Mouse (Mus musculus) CH12.LX (cell line): ENCODE measurements around the gene Rsc1a1. TPM values are rescaled to one million over a fixed set of nuclear protein-coding genes. Genes with fewer than 3 reads are reported as not detected.

Source experiments
- DNase-seq: peaks from one replicate; pipeline ENCODE4 v3.0.0-alpha.2; 2013; ENCODE audit errors: extremely low read depth
- H3K27ac ChIP-seq: 2 replicates; pipeline ENCODE4 v1.5.1; 2012; ENCODE audit warnings: low read depth, mild to moderate bottlenecking, control low read depth, moderate library complexity; ENCODE audit not compliant: insufficient read depth
- H3K27me3 ChIP-seq: replicated peaks from 2 replicates; pipeline ENCODE3; 2012; ENCODE audit warnings: inconsistent platforms
- H3K36me3 ChIP-seq, 2 experiments: replicated peaks in 1 of 2; 2 replicates each; pipeline versions ENCODE3 to v1.6.1; 2012; ENCODE audit warnings: inconsistent platforms in 1 of 2, low read length in 1 of 2, mild to moderate bottlenecking in 1 of 2, mixed read lengths in 1 of 2, moderate library complexity in 1 of 2; ENCODE audit not compliant: control insufficient read depth in 1 of 2, insufficient read depth in 1 of 2
- H3K4me1 ChIP-seq, 2 experiments: 2 replicates each; pipeline ENCODE4 v1.6.1; 2012; ENCODE audit warnings: inconsistent platforms in 1 of 2, moderate library complexity in 1 of 2; ENCODE audit not compliant: insufficient read depth in 2 of 2, control insufficient read depth in 1 of 2
- H3K4me2 ChIP-seq: 2 replicates; pipeline ENCODE4 v1.6.1; 2012; ENCODE audit warnings: low read depth, mild to moderate bottlenecking, control low read depth; ENCODE audit not compliant: poor library complexity, insufficient read depth, severe bottlenecking
- H3K4me3 ChIP-seq, 3 experiments: fragments of 150-350 bp in 1 of 3; sonication (generic) in 1 of 3; replicated peaks in 1 of 3; 2 replicates each; pipeline versions ENCODE3 to v1.5.1; 2011 to 2012; ENCODE audit warnings: low read depth in 2 of 3, low read length in 2 of 3, mild to moderate bottlenecking in 2 of 3, moderate library complexity in 2 of 3, control low read depth in 1 of 3, improper control_type of control experiment in 1 of 3, inconsistent platforms in 1 of 3, mixed read lengths in 1 of 3; ENCODE audit not compliant: poor library complexity in 1 of 3
- H3K79me2 ChIP-seq: replicated peaks from 2 replicates; pipeline ENCODE4 v1.6.1; 2012; ENCODE audit warnings: mild to moderate bottlenecking, moderate library complexity; ENCODE audit not compliant: control insufficient read depth, poor library complexity, insufficient read depth, severe bottlenecking; ENCODE audit errors: extremely low read depth
- H3K9ac ChIP-seq: 2 replicates; pipeline ENCODE4 v1.6.1; 2012; ENCODE audit warnings: low read depth, mild to moderate bottlenecking, control low read depth, moderate library complexity; ENCODE audit not compliant: insufficient read depth
- H3K9me3 ChIP-seq: replicated peaks from 2 replicates; pipeline ENCODE3; 2012; ENCODE audit warnings: low read length, inconsistent platforms, mixed read lengths
- BHLHE40 ChIP-seq: IDR thresholded peaks from 2 replicates; pipeline ENCODE4 v1.6.1; 2011; ENCODE audit warnings: mild to moderate bottlenecking, low read depth, low read length, improper control_type of control experiment
- CHD1 ChIP-seq: IDR thresholded peaks from 2 replicates; pipeline ENCODE4 v1.6.1; 2012; ENCODE audit warnings: low read depth, low read length, improper control_type of control experiment, inconsistent platforms
- CHD2 ChIP-seq: IDR thresholded peaks from 2 replicates; pipeline ENCODE4 v1.6.1; 2011; ENCODE audit warnings: low read length, improper control_type of control experiment
- CTCF ChIP-seq, 2 experiments: IDR thresholded peaks in 1 of 2; conservative IDR thresholded peaks in 1 of 2; 2 replicates each; pipeline ENCODE4 v1.5.1; 2011 to 2012; ENCODE audit warnings: low read depth in 2 of 2, low read length in 2 of 2, improper control_type of control experiment in 1 of 2, inconsistent platforms in 1 of 2, mild to moderate bottlenecking in 1 of 2, moderate library complexity in 1 of 2
- E2F4 ChIP-seq: IDR thresholded peaks from 2 replicates; pipeline ENCODE4 v1.6.1; 2011; ENCODE audit warnings: low read depth, low read length, improper control_type of control experiment; ENCODE audit not compliant: insufficient replicate concordance
- ELF1 ChIP-seq: IDR thresholded peaks from 2 replicates; pipeline ENCODE4 v1.6.1; 2014; ENCODE audit warnings: low read depth, mild to moderate bottlenecking, inconsistent platforms, low read length, improper control_type of control experiment
- EP300 ChIP-seq: IDR thresholded peaks from 2 replicates; pipeline ENCODE4 v1.6.1; 2011; ENCODE audit warnings: low read length, improper control_type of control experiment
- ETS1 ChIP-seq: conservative IDR thresholded peaks from 2 replicates; pipeline ENCODE4 v1.6.1; 2012; ENCODE audit warnings: low read depth, mild to moderate bottlenecking, inconsistent platforms, low read length, improper control_type of control experiment, moderate library complexity
- HCFC1 ChIP-seq: IDR thresholded peaks from 2 replicates; pipeline ENCODE4 v1.6.1; 2012; ENCODE audit warnings: low read depth, mild to moderate bottlenecking, inconsistent platforms, low read length, improper control_type of control experiment
- JUND ChIP-seq: conservative IDR thresholded peaks from 2 replicates; pipeline ENCODE4 v1.6.1; 2011; ENCODE audit warnings: low read depth, low read length, improper control_type of control experiment
- MAFK ChIP-seq: IDR thresholded peaks from 2 replicates; pipeline ENCODE4 v1.6.1; 2011; ENCODE audit warnings: low read length, improper control_type of control experiment; ENCODE audit not compliant: insufficient replicate concordance
- MAX ChIP-seq: IDR thresholded peaks from 2 replicates; pipeline ENCODE4 v1.6.1; 2011; ENCODE audit warnings: low read length, improper control_type of control experiment
- MAZ ChIP-seq: IDR thresholded peaks from 2 replicates; pipeline ENCODE4 v1.6.1; 2012; ENCODE audit warnings: low read depth, mild to moderate bottlenecking, inconsistent platforms, low read length, improper control_type of control experiment, moderate library complexity
- NELFE ChIP-seq: IDR thresholded peaks from 2 replicates; pipeline ENCODE4 v1.6.1; 2011; ENCODE audit warnings: low read depth, low read length, improper control_type of control experiment
- NRF1 ChIP-seq: IDR thresholded peaks from 2 replicates; pipeline ENCODE4 v1.6.1; 2014; ENCODE audit warnings: low read depth, mild to moderate bottlenecking, inconsistent platforms, low read length, improper control_type of control experiment, moderate library complexity
- PAX5 ChIP-seq: IDR thresholded peaks from 2 replicates; pipeline ENCODE4 v1.6.1; 2012; ENCODE audit warnings: low read length, inconsistent platforms, mixed read lengths
- POLR2A ChIP-seq: IDR thresholded peaks from 2 replicates; pipeline ENCODE4 v1.6.1; 2011; ENCODE audit warnings: low read depth, mild to moderate bottlenecking, improper control_type of control experiment, low read length
- RAD21 ChIP-seq: IDR thresholded peaks from 2 replicates; pipeline ENCODE4 v1.6.1; 2011; ENCODE audit warnings: low read depth, mild to moderate bottlenecking, low read length, improper control_type of control experiment, moderate library complexity
- SIN3A ChIP-seq: IDR thresholded peaks from 2 replicates; pipeline ENCODE4 v1.6.1; 2012; ENCODE audit warnings: low read length, improper control_type of control experiment, inconsistent platforms
- SMC3 ChIP-seq: IDR thresholded peaks from 2 replicates; pipeline ENCODE4 v1.6.1; 2011; ENCODE audit warnings: low read depth, low read length, improper control_type of control experiment
- TBP ChIP-seq: conservative IDR thresholded peaks from 2 replicates; pipeline ENCODE4 v1.6.1; 2011; ENCODE audit warnings: low read depth, low read length, improper control_type of control experiment
- TCF12 ChIP-seq: IDR thresholded peaks from 2 replicates; pipeline ENCODE4 v1.6.1; 2014; ENCODE audit warnings: low read depth, mild to moderate bottlenecking, inconsistent platforms, low read length, improper control_type of control experiment
- UBTF ChIP-seq: IDR thresholded peaks from 2 replicates; pipeline ENCODE4 v1.6.1; 2012; ENCODE audit warnings: low read depth, mild to moderate bottlenecking, inconsistent platforms, low read length, improper control_type of control experiment, moderate library complexity
- USF1 ChIP-seq: IDR thresholded peaks from 2 replicates; pipeline ENCODE4 v1.6.1; 2014; ENCODE audit warnings: low read depth, mild to moderate bottlenecking, inconsistent platforms, low read length, improper control_type of control experiment
- USF2 ChIP-seq: conservative IDR thresholded peaks from 2 replicates; pipeline ENCODE4 v1.6.1; 2011; ENCODE audit warnings: low read depth, low read length, improper control_type of control experiment
- ZC3H11A ChIP-seq: IDR thresholded peaks from 2 replicates; pipeline ENCODE4 v1.6.1; 2012; ENCODE audit warnings: low read depth, mild to moderate bottlenecking, inconsistent platforms, low read length, improper control_type of control experiment
- ZMIZ1 ChIP-seq: IDR thresholded peaks from 2 replicates; pipeline ENCODE4 v1.6.1; 2012; ENCODE audit warnings: low read depth, mild to moderate bottlenecking, inconsistent platforms, low read length, improper control_type of control experiment
- ZNF384 ChIP-seq: IDR thresholded peaks from 2 replicates; pipeline ENCODE4 v1.6.1; 2012; ENCODE audit warnings: low read depth, low read length, improper control_type of control experiment, inconsistent platforms
- dilution Hi-C: fragments of 300-500 bp; cut with MboI; formaldehyde crosslinking; loops from 2 replicates; pipeline ENCODE4 v1.14.3; 2020; ENCODE audit warnings: low sequenced_read_pairs; ENCODE audit not compliant: extremely low pct_unique_long_range_greater_than_20kb, extremely low pct_ligation_motif_present
- in situ Hi-C: fragments of 300-500 bp; cut with MboI; formaldehyde crosslinking; loops from 3 replicates; pipeline ENCODE4 v1.14.3; 2019; ENCODE audit warnings: low sequenced_read_pairs, low pct_ligation_motif_present, low pct_unique_long_range_greater_than_20kb, mixed read lengths
- polyA plus RNA-seq: library from polyadenylated mRNA; unstranded; fragments of >175 nt; gene quantifications from 2 replicates; pipeline ENCODE4 v1.2.1, GENCODE M21; 2012; ENCODE audit warnings: low read depth; ENCODE audit not compliant: insufficient read length
- total RNA-seq, 2 experiments: library from RNA; depleted of rRNA; stranded (reverse); fragments of 300-350 nt in 1 of 2; fragments of >200 nt in 1 of 2; gene quantifications; 2 replicates each; pipeline ENCODE4 v1.2.3; 2012 to 2014

Gene Rsc1a1
- total and polyA plus RNA-seq, 3 experiments: 3.4 to 14.0 (median 7.0) TPM

- peaks cover 0 to 8% of the 10 kb centered on the region in 2 experiments; a peak in 2 of 4 replicates for H3K4me1 ChIP-seq
- DNase-seq: peak; percentile 95
- no peaks in the 10 kb centered on the region for H3K9me3 ChIP-seq
- TF ChIP-seq PAX5 (no peak), TCF12 (peak; percentile 44; the same call in 1 of the 2 replicates), USF1 (no peak), SIN3A (no peak), UBTF (no peak), POLR2A (peak; percentile 81), NELFE (peak; percentile 88), CHD1 (no peak), ELF1 (peak; percentile 73), MAX (no peak), ZNF384 (no peak), NRF1 (peak; percentile 98), TBP (0 out of 2 replicates have a peak, but pooled peaks have one; percentile 47), ZMIZ1 (no peak), HCFC1 (0 out of 2 replicates have a peak, but pooled peaks have one; percentile 51), USF2 (no peak), ETS1 (no peak)
- no peaks in the 10 kb centered on the region for H3K27me3 ChIP-seq
- no peaks in the 10 kb centered on the region for H3K36me3 ChIP-seq
- H3K4me2 ChIP-seq: peak overlapping the region; percentile 64
- H3K27ac ChIP-seq: no peak overlapping the region
- in situ Hi-C loops: no loop called here
- dilution Hi-C loops: no loop called here
- no peaks in the 10 kb centered on the region for H3K79me2 ChIP-seq
- H3K9ac ChIP-seq: no peak overlapping the region
- peak overlapping the region in 2 of 3 experiments; percentile 44 to 48 for H3K4me3 ChIP-seq
Measured at GRCm38 (mm10) chr4:141734446-141735205, 49.2 kb upstream of the Rsc1a1 start.

- peaks cover 8% of the 10 kb centered on the region for H3K27me3 ChIP-seq
- no peak overlapping the region for H3K27ac ChIP-seq
- no peak for DNase-seq
Measured at GRCm38 (mm10) chr4:141731766-141732165, 46.4 kb upstream of the Rsc1a1 start.

More at GRCm38 (mm10) chr4:141731766-141732165, 46.4 kb upstream of the Rsc1a1 start:
- no peak overlapping the region for H3K9ac ChIP-seq
- no peak overlapping the region for H3K4me2 ChIP-seq
- H3K9me3 ChIP-seq: no peaks in the 10 kb centered on the region
- in situ Hi-C loops (no loop called here), dilution Hi-C loops (no loop called here)
- no peaks in the 10 kb centered on the region for H3K79me2 ChIP-seq
- no peak for TF ChIP-seq CTCF (conservative IDR thresholded peaks at IDR 0.05 in 1 of 2, IDR thresholded peaks at IDR 0.05 in 1 of 2; ENCODE audit: low read depth in 2 of 2, low read length in 2 of 2)
- no peak for TF ChIP-seq ZNF384
- TF ChIP-seq JUND: no peak
- TF ChIP-seq E2F4: no peak
- TF ChIP-seq CHD2: no peak
- TF ChIP-seq USF2: no peak
- TF ChIP-seq MAZ: no peak
- TF ChIP-seq BHLHE40: no peak
- TF ChIP-seq TCF12: no peak
- no peak for TF ChIP-seq POLR2A
- TF ChIP-seq ZC3H11A: no peak
- TF ChIP-seq SMC3: no peak
- no peak for TF ChIP-seq HCFC1
- no peak for TF ChIP-seq EP300
- no peak for TF ChIP-seq MAFK
- TF ChIP-seq PAX5: no peak
- TF ChIP-seq RAD21: no peak
- TF ChIP-seq ZMIZ1: no peak
- H3K4me3 ChIP-seq: no peak overlapping the region
- H3K36me3 ChIP-seq: no peaks in the 10 kb centered on the region
- H3K4me1 ChIP-seq: peaks cover 0 to 8% of the 10 kb centered on the region in 2 experiments; a peak in 2 of 4 replicates
